Mouse (Mus musculus): ENCODE data around the gene 6820408C15Rik. TPM values are rescaled to one million over a fixed set of nuclear protein-coding genes. Genes with fewer than 3 reads are reported as not detected.
"Not testable (repeated sequence)": the region's sequence is repeated elsewhere in the genome, so short reads cannot be mapped to it uniquely, and the experiment has no call there.

The 6820408C15Rik gene
- polyA plus RNA-seq, 2 experiments = 0.18 to 0.41 TPM

GRCm38 (mm10) chr2:152414591-152415165, 709 bp upstream of the 6820408C15Rik start, which contains the start of gene Zcchc3:
Zcchc3 (minus strand) TSS chr2:152415027.
- peak; percentile 85 for ATAC-seq (ENCODE audit: low FRiP score, low read depth)
- peak; percentile 92 for DNase-seq (ENCODE audit: low spot score)
- Histone ChIP-seq H3K4me1 (ENCODE audit: control insufficient read depth, insufficient read depth, low read length) (peaks cover 22% of the 10 kb centered on the region), H3K36me3 (ENCODE audit: control insufficient read depth, insufficient read depth, low read length) (peaks cover 4% of the 10 kb centered on the region; the same call in 1 of the 2 replicates), H3K4me2 (replicated peaks; ENCODE audit: low read depth, low read length, severe bottlenecking) (peak within 1 kb of the TSS; percentile 86), H3K4me3 (replicated peaks; ENCODE audit: low read length) (peak within 1 kb of the TSS; percentile 96), H3K9ac (ENCODE audit: low read depth, low read length, severe bottlenecking) (peak within 1 kb of the TSS; percentile 98), H3K27ac (replicated peaks; ENCODE audit: low read depth, low read length) (peak within 1 kb of the TSS; percentile 98), H3K9me3 (ENCODE audit: control insufficient read depth, low read length) (peaks cover 7% of the 10 kb centered on the region; the same call in 1 of the 2 replicates), H3K27me3 (ENCODE audit: control insufficient read depth, insufficient read depth, low read length) (no peaks in the 10 kb centered on the region)
- TF ChIP-seq POLR2A (IDR thresholded peaks at IDR 0.05; ENCODE audit: borderline replicate concordance, extremely low read depth, insufficient read depth, insufficient read length) = peak; percentile 49; the same call in 1 of the 2 replicates
- WGBS = under 1% methylated on average over 54 of the region's 65 CpGs

DNA sequence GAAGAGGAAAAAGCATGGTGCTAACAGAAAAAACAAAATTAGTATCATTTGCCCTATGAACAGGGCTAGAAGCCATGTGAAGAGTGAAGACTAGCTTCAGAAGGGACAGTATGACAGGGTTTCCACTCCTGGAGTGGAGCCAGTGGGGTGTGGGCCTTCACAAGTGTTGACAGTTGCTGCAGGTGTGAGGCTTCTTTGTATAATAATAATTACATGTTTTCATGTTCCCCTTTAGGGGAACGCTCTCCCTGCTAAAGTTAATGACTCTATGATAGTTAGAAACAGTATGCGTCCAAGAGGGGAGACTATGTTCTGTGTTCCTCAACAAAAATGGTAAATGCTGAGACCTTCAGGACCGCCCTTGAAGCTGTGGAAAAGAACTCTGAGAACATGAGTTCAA, 399 bp downstream of the 6820408C15Rik start:
- no peak for TF ChIP-seq POLR2A (IDR thresholded peaks at IDR 0.05; ENCODE audit: borderline replicate concordance, extremely low read depth, insufficient read depth, insufficient read length)
- ATAC-seq (ENCODE audit: low FRiP score, low read depth) (no peak), DNase-seq (ENCODE audit: low spot score) (no peak)
- H3K4me2 ChIP-seq (replicated peaks; ENCODE audit: low read depth, low read length, severe bottlenecking) = peak overlapping the region; percentile 86
- 93% methylated on average over 3 of the region's 3 CpGs for WGBS
- H3K4me1 ChIP-seq (ENCODE audit: control insufficient read depth, insufficient read depth, low read length) = peaks cover 11% of the 10 kb centered on the region
- H3K4me3 ChIP-seq (replicated peaks; ENCODE audit: low read length) = peak overlapping the region; percentile 96; the same call in 1 of the 2 replicates
- peak overlapping the region; percentile 98 for H3K9ac ChIP-seq (ENCODE audit: low read depth, low read length, severe bottlenecking)
- H3K27me3 ChIP-seq (ENCODE audit: control insufficient read depth, insufficient read depth, low read length) = no peaks in the 10 kb centered on the region
- peaks cover 7% of the 10 kb centered on the region; the same call in 1 of the 2 replicates for H3K9me3 ChIP-seq (ENCODE audit: control insufficient read depth, low read length)
- H3K36me3 ChIP-seq (ENCODE audit: control insufficient read depth, insufficient read depth, low read length) = peaks cover 4% of the 10 kb centered on the region; the same call in 1 of the 2 replicates
- H3K27ac ChIP-seq (replicated peaks; ENCODE audit: low read depth, low read length) = peak overlapping the region; percentile 98

- DNase-seq (ENCODE audit: low spot score) (no peak), ATAC-seq (ENCODE audit: low FRiP score, low read depth) (no peak)
- no peaks in the 10 kb centered on the region for H3K27me3 ChIP-seq (ENCODE audit: control insufficient read depth, insufficient read depth, low read length)
- H3K4me1 ChIP-seq (ENCODE audit: control insufficient read depth, insufficient read depth, low read length) = no peaks in the 10 kb centered on the region
- no peak for TF ChIP-seq POLR2A (IDR thresholded peaks at IDR 0.05; ENCODE audit: borderline replicate concordance, extremely low read depth, insufficient read depth, insufficient read length)
- no peaks in the 10 kb centered on the region for H3K9me3 ChIP-seq (ENCODE audit: control insufficient read depth, low read length)
- H3K4me2 ChIP-seq (replicated peaks; ENCODE audit: low read depth, low read length, severe bottlenecking) = peak overlapping the region; percentile 33
- 7% methylated on average over 12 of the region's 12 CpGs for WGBS
- no peak overlapping the region for H3K9ac ChIP-seq (ENCODE audit: low read depth, low read length, severe bottlenecking)
- no peaks in the 10 kb centered on the region for H3K36me3 ChIP-seq (ENCODE audit: control insufficient read depth, insufficient read depth, low read length)
- H3K4me3 ChIP-seq (replicated peaks; ENCODE audit: low read length) = no peak overlapping the region
- no peak overlapping the region for H3K27ac ChIP-seq (replicated peaks; ENCODE audit: low read depth, low read length)
Measured at GRCm38 (mm10) chr2:152427493-152427892, 12.1 kb downstream of the 6820408C15Rik start.

GRCm38 (mm10) chr2:152428481-152428880, 13.1 kb downstream of the 6820408C15Rik start:
- H3K9ac ChIP-seq (ENCODE audit: low read depth, low read length, severe bottlenecking); H3K4me3 ChIP-seq (replicated peaks; ENCODE audit: low read length); H3K4me2 ChIP-seq (replicated peaks; ENCODE audit: low read depth, low read length, severe bottlenecking); H3K27me3 ChIP-seq (ENCODE audit: control insufficient read depth, insufficient read depth, low read length); H3K4me1 ChIP-seq (ENCODE audit: control insufficient read depth, insufficient read depth, low read length); H3K27ac ChIP-seq (replicated peaks; ENCODE audit: low read depth, low read length); H3K9me3 ChIP-seq (ENCODE audit: control insufficient read depth, low read length); DNase-seq (ENCODE audit: low spot score); H3K36me3 ChIP-seq (ENCODE audit: control insufficient read depth, insufficient read depth, low read length); ATAC-seq (ENCODE audit: low FRiP score, low read depth): not testable (repeated sequence)
- 80% methylated on average over 2 of the region's 2 CpGs for whole genome bisulfite sequencing

DNA sequence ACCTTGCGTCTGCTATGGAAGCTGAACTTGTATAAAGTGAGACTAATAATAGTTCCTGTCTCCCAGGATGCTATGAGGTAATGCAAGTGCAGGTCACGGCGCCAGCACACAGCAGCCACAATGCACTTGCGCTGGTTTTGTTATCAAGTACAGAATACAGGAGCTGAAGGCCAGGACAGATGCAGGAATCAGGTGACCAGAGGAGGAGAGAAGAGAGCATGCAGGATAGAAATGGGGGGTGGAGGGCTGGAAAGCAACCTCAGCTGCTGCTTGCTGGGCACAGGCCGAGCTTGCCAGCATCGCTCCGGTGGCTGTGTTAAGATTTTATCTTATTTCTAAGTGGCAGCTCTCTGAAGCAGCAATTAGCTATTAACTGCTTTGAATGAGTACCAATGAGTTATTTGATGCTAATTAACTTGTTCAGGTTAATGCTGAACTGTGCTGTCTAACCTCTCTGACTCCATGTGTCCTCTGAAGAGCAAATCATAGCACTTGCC, 21.1 kb downstream of the 6820408C15Rik start:
- Histone ChIP-seq H3K4me2 (replicated peaks; ENCODE audit: low read depth, low read length, severe bottlenecking) (no peak overlapping the region), H3K27me3 (ENCODE audit: control insufficient read depth, insufficient read depth, low read length) (no peaks in the 10 kb centered on the region), H3K4me1 (ENCODE audit: control insufficient read depth, insufficient read depth, low read length) (no peaks in the 10 kb centered on the region; the same call in 1 of the 2 replicates), H3K9ac (ENCODE audit: low read depth, low read length, severe bottlenecking) (no peak overlapping the region), H3K4me3 (replicated peaks; ENCODE audit: low read length) (no peak overlapping the region), H3K36me3 (ENCODE audit: control insufficient read depth, insufficient read depth, low read length) (no peaks in the 10 kb centered on the region), H3K9me3 (ENCODE audit: control insufficient read depth, low read length) (no peaks in the 10 kb centered on the region), H3K27ac (replicated peaks; ENCODE audit: low read depth, low read length) (no peak overlapping the region)
- no peak for TF ChIP-seq POLR2A (IDR thresholded peaks at IDR 0.05; ENCODE audit: borderline replicate concordance, extremely low read depth, insufficient read depth, insufficient read length)
- no peak for ATAC-seq (ENCODE audit: low FRiP score, low read depth)
- no peak for DNase-seq (ENCODE audit: low spot score)
- 77% methylated on average over 7 of the region's 7 CpGs for WGBS

All from limb, embryonic 14.5 days (tissue).